Mouse (Mus musculus) C2C12 (cell line): ENCODE data around the gene Ssrp1. TPM values are rescaled to one million over a fixed set of nuclear protein-coding genes. Genes with fewer than 3 reads are reported as not detected.

Experiments
- H3K27me3 ChIP-seq: one replicate; pipeline ENCODE4 v1.6.1; 2011; ENCODE audit not compliant: control insufficient read depth, insufficient read depth, insufficient read length
- H3K36me3 ChIP-seq: one replicate; pipeline ENCODE4 v1.6.1; 2011; ENCODE audit not compliant: control insufficient read depth, insufficient read depth
- H3K4me3 ChIP-seq: one replicate; pipeline ENCODE4 v1.5.1; 2011; ENCODE audit warnings: mild to moderate bottlenecking, control low read depth; ENCODE audit not compliant: poor library complexity, insufficient read depth, severe bottlenecking
- H3K79me2 ChIP-seq: one replicate; pipeline ENCODE4 v1.6.1; 2011; ENCODE audit not compliant: control insufficient read depth, insufficient read depth
- H3K79me3 ChIP-seq: one replicate; pipeline ENCODE4 v1.6.1; 2011; ENCODE audit warnings: low read depth, control low read depth
- H3ac ChIP-seq: one replicate; pipeline ENCODE3; 2011; ENCODE audit warnings: low read depth; ENCODE audit not compliant: control insufficient read depth, insufficient read length
- CEBPB ChIP-seq: IDR thresholded peaks from one replicate; pipeline ENCODE4 v1.6.1; 2011; ENCODE audit warnings: low read depth, mild to moderate bottlenecking, control low read depth, moderate library complexity
- CTCF ChIP-seq: IDR thresholded peaks from one replicate; pipeline ENCODE4 v1.5.1; 2011; ENCODE audit not compliant: control insufficient read depth, insufficient read depth, insufficient read length
- FOSL1 ChIP-seq: IDR thresholded peaks from one replicate; pipeline ENCODE4 v1.8.0; 2011; ENCODE audit warnings: mild to moderate bottlenecking, low read length; ENCODE audit not compliant: poor library complexity, insufficient read depth, severe bottlenecking
- MAX ChIP-seq: IDR thresholded peaks from one replicate; pipeline ENCODE4 v1.6.1; 2011; ENCODE audit warnings: mild to moderate bottlenecking, control low read depth
- MYOD1 ChIP-seq: IDR thresholded peaks from one replicate; pipeline ENCODE4 v1.6.1; 2011; ENCODE audit warnings: low read depth; ENCODE audit not compliant: control insufficient read depth, insufficient read length
- MYOG ChIP-seq: IDR thresholded peaks from one replicate; pipeline ENCODE4 v1.6.1; 2011; ENCODE audit not compliant: control insufficient read depth, insufficient read length; ENCODE audit errors: extremely low read depth
- USF1 ChIP-seq: IDR thresholded peaks from one replicate; pipeline ENCODE4 v1.6.1; 2011; ENCODE audit warnings: low read depth, mild to moderate bottlenecking, control low read depth, moderate library complexity
- polyA plus RNA-seq: library from polyadenylated mRNA; unstranded; fragments of >200 nt; fragmentation: generic; extraction: Trizol; gene quantifications from one replicate; pipeline ENCODE4 v1.2.1, GENCODE M21; 2012; ENCODE audit warnings: missing spikeins

The Ssrp1 gene
- polyA plus RNA-seq, 1 experiment = 195 TPM

DNA sequence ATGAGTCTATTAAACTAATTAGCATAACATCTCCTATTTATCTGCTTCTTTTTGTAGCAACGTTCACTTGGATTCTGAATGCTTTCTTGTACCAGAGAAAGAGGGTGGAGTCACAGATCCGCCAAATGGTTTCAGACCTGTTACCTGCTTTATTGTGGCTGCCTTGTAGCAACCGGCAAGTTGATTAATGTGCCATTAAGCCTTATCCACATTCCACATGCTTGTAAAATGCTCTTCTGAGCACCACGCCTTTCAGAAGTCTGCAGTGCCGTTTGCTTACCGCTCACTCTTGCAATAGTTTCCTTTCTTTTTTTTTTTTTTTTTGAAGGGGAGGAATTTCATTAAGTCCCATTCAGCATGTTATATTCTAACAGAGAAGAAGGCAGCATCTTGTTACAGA lies 7.1 kb upstream of the Ssrp1 start:
- no peak overlapping the region for H3K4me3 ChIP-seq
- no peaks in the 10 kb centered on the region for H3K36me3 ChIP-seq
- no peaks in the 10 kb centered on the region for H3K79me2 ChIP-seq
- H3K79me3 ChIP-seq = no peaks in the 10 kb centered on the region
- peaks cover 13% of the 10 kb centered on the region for H3K27me3 ChIP-seq
- no peak overlapping the region for H3ac ChIP-seq
- no peak for TF ChIP-seq MYOG
- TF ChIP-seq CTCF = no peak
- TF ChIP-seq MAX = no peak
- no peak for TF ChIP-seq FOSL1
- TF ChIP-seq CEBPB = no peak
- TF ChIP-seq MYOD1 = no peak

DNA sequence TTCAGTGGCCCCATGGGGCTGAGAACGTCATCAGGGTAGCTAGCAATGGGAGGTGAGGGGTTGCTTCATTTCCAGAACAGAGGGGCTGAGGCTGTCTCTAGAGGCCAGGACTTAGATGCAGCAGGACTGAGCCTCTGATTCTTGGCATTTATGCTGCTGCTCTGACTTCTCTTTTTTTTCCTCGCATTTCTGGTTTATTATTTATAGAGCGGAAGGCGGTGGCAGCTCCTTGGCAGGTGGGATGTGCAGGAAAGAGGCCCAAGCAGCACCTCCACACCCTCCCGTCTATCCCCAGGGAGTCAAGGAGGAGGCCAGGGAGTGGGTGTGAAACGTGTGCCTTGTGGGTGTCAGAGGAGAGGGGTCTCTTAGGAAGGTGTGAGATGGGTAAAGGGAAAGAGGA lies 6.0 kb upstream of the Ssrp1 start:
- TF ChIP-seq CTCF (no peak), FOSL1 (no peak), MYOG (no peak)
- H3K79me2 ChIP-seq = no peaks in the 10 kb centered on the region
- H3ac ChIP-seq = no peak overlapping the region
- peaks cover 13% of the 10 kb centered on the region for H3K27me3 ChIP-seq
- H3K4me3 ChIP-seq = no peak overlapping the region
- no peaks in the 10 kb centered on the region for H3K36me3 ChIP-seq
- H3K79me3 ChIP-seq = no peaks in the 10 kb centered on the region

DNA sequence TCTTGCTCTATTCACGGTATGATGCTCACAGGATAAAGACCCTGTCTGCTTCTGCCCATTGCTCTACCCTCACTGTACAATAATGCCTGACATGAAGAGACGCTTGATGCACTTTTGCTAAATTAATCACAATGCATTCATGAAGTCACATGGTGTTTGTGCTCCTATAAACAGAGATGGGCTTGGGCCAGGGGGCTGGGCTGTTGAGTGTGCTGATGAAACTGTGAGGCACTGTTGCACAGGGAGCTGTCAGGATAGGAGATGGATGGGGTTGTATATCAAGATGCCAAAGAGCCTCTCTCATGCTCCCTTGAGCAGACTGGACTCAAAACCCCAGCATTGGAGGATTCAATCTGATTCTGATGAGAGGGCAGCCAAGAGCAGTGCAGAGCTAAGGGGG lies 3.9 kb upstream of the Ssrp1 start:
- TF ChIP-seq CTCF = no peak
- no peak for TF ChIP-seq MYOG
- TF ChIP-seq FOSL1 = no peak
- TF ChIP-seq MYOD1 = no peak
- peaks cover 6% of the 10 kb centered on the region for H3K27me3 ChIP-seq
- H3K36me3 ChIP-seq = peaks cover 5% of the 10 kb centered on the region
- peaks cover 10% of the 10 kb centered on the region for H3K79me2 ChIP-seq
- H3K4me3 ChIP-seq = no peak overlapping the region
- peaks cover 9% of the 10 kb centered on the region for H3K79me3 ChIP-seq
- no peak overlapping the region for H3ac ChIP-seq

DNA sequence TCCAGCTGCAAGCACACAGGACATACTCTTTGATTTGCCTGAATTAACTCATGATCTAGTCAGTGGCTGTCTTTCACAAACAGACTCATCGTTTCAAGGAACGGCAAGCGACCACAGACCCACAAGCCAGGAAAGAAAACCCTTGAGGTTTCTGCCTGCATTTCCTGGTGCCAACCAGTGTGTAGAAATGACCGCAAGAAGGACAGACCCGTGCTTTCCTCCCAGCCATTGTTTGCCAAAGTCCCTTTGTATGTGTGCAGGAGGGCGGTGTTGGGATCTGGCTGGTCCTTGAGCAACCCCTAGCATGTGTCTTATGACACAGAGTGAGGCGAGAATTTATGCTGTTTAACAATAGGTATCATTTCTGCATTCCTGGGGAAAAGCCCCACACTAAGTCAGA lies 2.9 kb upstream of the Ssrp1 start:
- peaks cover 18% of the 10 kb centered on the region for H3K79me3 ChIP-seq
- H3K79me2 ChIP-seq = peaks cover 20% of the 10 kb centered on the region
- no peak overlapping the region for H3ac ChIP-seq
- H3K4me3 ChIP-seq = no peak overlapping the region
- peaks cover 15% of the 10 kb centered on the region for H3K36me3 ChIP-seq
- no peak for TF ChIP-seq MYOG
- no peak for TF ChIP-seq FOSL1
- no peak for TF ChIP-seq USF1
- TF ChIP-seq MAX = no peak
- no peak for TF ChIP-seq MYOD1
- no peak for TF ChIP-seq CEBPB
- TF ChIP-seq CTCF = no peak
- peaks cover 6% of the 10 kb centered on the region for H3K27me3 ChIP-seq

DNA sequence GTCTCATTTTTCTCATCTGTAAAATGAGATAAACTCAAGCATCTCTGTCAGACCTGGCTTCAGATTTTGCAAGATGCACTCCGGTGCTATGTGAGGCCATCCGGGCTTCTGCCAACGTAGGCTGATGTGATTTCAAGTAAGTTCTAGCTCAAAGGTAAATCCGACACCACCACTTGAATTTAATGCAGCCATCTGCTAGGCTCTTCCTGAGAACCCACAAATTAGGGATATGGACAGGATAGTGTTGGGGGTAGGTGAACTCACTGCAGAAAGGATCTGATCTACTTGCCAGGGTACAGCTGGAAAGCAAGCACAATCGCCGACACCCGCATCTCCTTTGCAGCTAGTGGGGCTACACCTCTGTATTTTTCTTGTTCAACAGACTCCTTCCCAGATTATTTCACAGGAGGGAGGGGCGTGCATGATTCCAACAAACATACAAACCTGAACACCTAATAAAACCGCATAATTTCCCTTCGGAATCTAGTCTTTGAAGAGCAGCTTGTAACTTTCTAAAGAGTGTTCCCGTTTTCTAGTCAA lies 457 bp upstream of the Ssrp1 start:
- peak overlapping the region; percentile 62 for H3ac ChIP-seq
- H3K27me3 ChIP-seq = no peaks in the 10 kb centered on the region
- H3K36me3 ChIP-seq = peaks cover 39% of the 10 kb centered on the region
- H3K79me2 ChIP-seq = peaks cover 44% of the 10 kb centered on the region
- peaks cover 38% of the 10 kb centered on the region for H3K79me3 ChIP-seq
- no peak for TF ChIP-seq FOSL1
- H3K4me3 ChIP-seq = peak overlapping the region; percentile 98

DNA sequence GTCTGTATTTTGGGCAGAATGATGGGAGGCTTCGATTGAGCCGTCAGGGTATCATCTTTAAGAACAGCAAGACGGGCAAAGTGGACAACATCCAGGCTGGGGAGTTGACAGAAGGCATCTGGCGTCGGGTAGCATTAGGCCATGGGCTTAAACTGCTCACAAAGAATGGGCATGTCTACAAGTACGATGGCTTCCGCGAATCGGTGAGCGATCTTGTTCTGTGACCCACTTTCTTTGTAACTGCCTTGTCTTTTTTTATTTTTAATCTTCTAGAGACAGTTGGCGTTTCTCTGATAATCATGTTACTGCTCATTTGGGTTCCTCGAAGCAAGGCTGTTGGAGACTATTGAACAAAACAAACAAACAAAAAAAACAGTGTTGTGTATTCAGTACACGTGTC lies 1.3 kb downstream of the Ssrp1 start:
- Histone ChIP-seq H3K4me3 (peak overlapping the region; percentile 98), H3ac (peak overlapping the region; percentile 100), H3K79me3 (peaks cover 41% of the 10 kb centered on the region), H3K79me2 (peaks cover 47% of the 10 kb centered on the region), H3K36me3 (peaks cover 57% of the 10 kb centered on the region), H3K27me3 (no peaks in the 10 kb centered on the region)
- no peak for TF ChIP-seq FOSL1
- TF ChIP-seq MAX = no peak
- no peak for TF ChIP-seq CEBPB
- TF ChIP-seq CTCF = no peak
- no peak for TF ChIP-seq MYOG
- TF ChIP-seq MYOD1 = no peak
- no peak for TF ChIP-seq USF1
